Mouse (Mus musculus) megakaryocyte, embryonic 14.5 days (primary cell): ENCODE results near the gene Aldh1b1.

Source experiments
- FLI1 ChIP-seq: IDR thresholded peaks from 2 replicates; pipeline ENCODE4 v1.6.1; 2012; ENCODE audit warnings: low read length, inconsistent platforms, mixed read lengths
- GATA1 ChIP-seq: IDR thresholded peaks from 3 replicates; pipeline ENCODE4 v1.6.1; 2012; ENCODE audit warnings: mixed read lengths, low read length, inconsistent platforms, borderline replicate concordance

- TF ChIP-seq GATA1 (no peak), FLI1 (no peak)
Measured at GRCm38 (mm10) chr4:45821995-45822394, 23.2 kb downstream of the Aldh1b1 start.
